Mouse (Mus musculus) bone marrow macrophage, adult 2 months (primary cell): Measurements from ENCODE around the gene Esr2.

ENCODE experiments used
- CTCF ChIP-seq: IDR thresholded peaks from 2 replicates; pipeline ENCODE4 v1.5.1; 2012; ENCODE audit warnings: low read depth, mild to moderate bottlenecking, low read length, moderate library complexity
- POLR2A ChIP-seq: IDR thresholded peaks from 2 replicates; pipeline ENCODE4 v1.6.1; 2012; ENCODE audit warnings: mild to moderate bottlenecking, low read depth, low read length, borderline replicate concordance

GRCm38 (mm10) chr12:76180442-76180841 is 3.4 kb upstream of the Esr2 start:
- no peak for TF ChIP-seq CTCF
- no peak for TF ChIP-seq POLR2A
